Mouse (Mus musculus) megakaryocyte, embryonic 14.5 days (primary cell): ENCODE measurements around the gene Timp3. TPM values are rescaled to one million over a fixed set of nuclear protein-coding genes. Genes with fewer than 3 reads are reported as not detected.

Experiments used
- H3K27me3 ChIP-seq: replicated peaks from 2 replicates; pipeline ENCODE3; 2012; ENCODE audit warnings: inconsistent platforms
- H3K36me3 ChIP-seq: replicated peaks from 2 replicates; pipeline ENCODE3; 2012; ENCODE audit warnings: low read length, inconsistent platforms, mixed read lengths
- H3K4me1 ChIP-seq: 2 replicates; pipeline ENCODE4 v1.6.1; 2012; ENCODE audit warnings: inconsistent platforms
- H3K4me3 ChIP-seq: replicated peaks from 2 replicates; pipeline ENCODE3; 2012; ENCODE audit warnings: moderate library complexity, mild to moderate bottlenecking, inconsistent platforms
- H3K9me3 ChIP-seq: 2 replicates; pipeline ENCODE4 v1.6.1; 2012; ENCODE audit warnings: inconsistent platforms
- FLI1 ChIP-seq: IDR thresholded peaks from 2 replicates; pipeline ENCODE4 v1.6.1; 2012; ENCODE audit warnings: low read length, inconsistent platforms, mixed read lengths
- GATA1 ChIP-seq: IDR thresholded peaks from 3 replicates; pipeline ENCODE4 v1.6.1; 2012; ENCODE audit warnings: mixed read lengths, low read length, inconsistent platforms, borderline replicate concordance
- polyA plus RNA-seq: library from polyadenylated mRNA; stranded (reverse); fragments of >175 nt; gene quantifications from 2 replicates; pipeline ENCODE4 v1.2.3, GENCODE M21; 2012; ENCODE audit warnings: low replicate concordance; ENCODE audit not compliant: insufficient read depth

Timp3 gene
- polyA plus RNA-seq, 1 experiment: 27.4 TPM

- Histone ChIP-seq H3K4me1 (peaks cover 69% of the 10 kb centered on the region), H3K36me3 (peaks cover 41% of the 10 kb centered on the region)
These were observed 31.6 kb downstream of the Timp3 start for GRCm38 (mm10) chr10:86331681-86332281.

GRCm38 (mm10) chr10:86332942-86333341 lies 32.8 kb downstream of the Timp3 start:
- TF ChIP-seq GATA1: no peak
- Histone ChIP-seq H3K27me3 (no peaks in the 10 kb centered on the region), H3K9me3 (no peaks in the 10 kb centered on the region), H3K4me1 (peaks cover 63% of the 10 kb centered on the region), H3K4me3 (no peak overlapping the region), H3K36me3 (peaks cover 39% of the 10 kb centered on the region)

More at GRCm38 (mm10) chr10:86331681-86332281, 31.6 kb downstream of the Timp3 start:
- Histone ChIP-seq H3K9me3 (no peaks in the 10 kb centered on the region), H3K4me3 (no peak overlapping the region), H3K27me3 (no peaks in the 10 kb centered on the region)
- TF ChIP-seq FLI1: no peak
- no peak for TF ChIP-seq GATA1

GRCm38 (mm10) chr10:86334581-86334980 lies 34.4 kb downstream of the Timp3 start:
- Histone ChIP-seq H3K4me1 (peaks cover 55% of the 10 kb centered on the region), H3K27me3 (no peaks in the 10 kb centered on the region), H3K9me3 (no peaks in the 10 kb centered on the region), H3K4me3 (no peak overlapping the region), H3K36me3 (peaks cover 53% of the 10 kb centered on the region)
- TF ChIP-seq GATA1: no peak
- no peak for TF ChIP-seq FLI1

- Histone ChIP-seq H3K4me1 (peaks cover 40% of the 10 kb centered on the region), H3K4me3 (no peak overlapping the region), H3K9me3 (no peaks in the 10 kb centered on the region), H3K27me3 (no peaks in the 10 kb centered on the region), H3K36me3 (peaks cover 58% of the 10 kb centered on the region)
- TF ChIP-seq FLI1: no peak
These were observed 36.3 kb downstream of the Timp3 start for GRCm38 (mm10) chr10:86336506-86336905.

- TF ChIP-seq GATA1: no peak
- TF ChIP-seq FLI1: no peak
- Histone ChIP-seq H3K4me3 (no peak overlapping the region), H3K4me1 (peaks cover 35% of the 10 kb centered on the region)
These were observed 37.1 kb downstream of the Timp3 start for GRCm38 (mm10) chr10:86337239-86337638.

GRCm38 (mm10) chr10:86338121-86338715 lies 38.0 kb downstream of the Timp3 start:
- Histone ChIP-seq H3K27me3 (no peaks in the 10 kb centered on the region), H3K4me3 (no peak overlapping the region), H3K9me3 (no peaks in the 10 kb centered on the region), H3K4me1 (peaks cover 32% of the 10 kb centered on the region), H3K36me3 (peaks cover 65% of the 10 kb centered on the region)
- TF ChIP-seq GATA1 (no peak), FLI1 (no peak)

More at GRCm38 (mm10) chr10:86337239-86337638, 37.1 kb downstream of the Timp3 start:
- H3K27me3 ChIP-seq: no peaks in the 10 kb centered on the region
- H3K36me3 ChIP-seq: peaks cover 59% of the 10 kb centered on the region
- no peaks in the 10 kb centered on the region for H3K9me3 ChIP-seq

- Histone ChIP-seq H3K27me3 (no peaks in the 10 kb centered on the region), H3K4me3 (no peak overlapping the region), H3K36me3 (peaks cover 74% of the 10 kb centered on the region), H3K9me3 (no peaks in the 10 kb centered on the region), H3K4me1 (peaks cover 23% of the 10 kb centered on the region)
- TF ChIP-seq FLI1 (no peak), GATA1 (no peak)
These were observed 38.9 kb downstream of the Timp3 start for GRCm38 (mm10) chr10:86339121-86339520.

GRCm38 (mm10) chr10:86339649-86340379 lies 39.6 kb downstream of the Timp3 start:
- Histone ChIP-seq H3K36me3 (peaks cover 79% of the 10 kb centered on the region), H3K4me3 (no peak overlapping the region), H3K27me3 (no peaks in the 10 kb centered on the region), H3K4me1 (peaks cover 16% of the 10 kb centered on the region), H3K9me3 (no peaks in the 10 kb centered on the region)
- TF ChIP-seq GATA1 (no peak), FLI1 (no peak)

GRCm38 (mm10) chr10:86340421-86340820 lies 40.2 kb downstream of the Timp3 start:
- H3K36me3 ChIP-seq: peaks cover 82% of the 10 kb centered on the region
- no peaks in the 10 kb centered on the region for H3K27me3 ChIP-seq
- H3K4me3 ChIP-seq: no peak overlapping the region
- peaks cover 11% of the 10 kb centered on the region; the same call in 1 of the 2 replicates for H3K4me1 ChIP-seq
- no peak for TF ChIP-seq GATA1
- no peak for TF ChIP-seq FLI1
- no peaks in the 10 kb centered on the region for H3K9me3 ChIP-seq

GRCm38 (mm10) chr10:86340991-86341527 lies 40.9 kb downstream of the Timp3 start:
- H3K4me1 ChIP-seq: peaks cover 8% of the 10 kb centered on the region; the same call in 1 of the 2 replicates
- TF ChIP-seq FLI1 (no peak), GATA1 (no peak)
- peaks cover 87% of the 10 kb centered on the region for H3K36me3 ChIP-seq

More at GRCm38 (mm10) chr10:86340991-86341527, 40.9 kb downstream of the Timp3 start:
- Histone ChIP-seq H3K9me3 (no peaks in the 10 kb centered on the region), H3K27me3 (no peaks in the 10 kb centered on the region), H3K4me3 (no peak overlapping the region)
